Mouse (Mus musculus): Measurements from ENCODE around the gene Psd.

DNA sequence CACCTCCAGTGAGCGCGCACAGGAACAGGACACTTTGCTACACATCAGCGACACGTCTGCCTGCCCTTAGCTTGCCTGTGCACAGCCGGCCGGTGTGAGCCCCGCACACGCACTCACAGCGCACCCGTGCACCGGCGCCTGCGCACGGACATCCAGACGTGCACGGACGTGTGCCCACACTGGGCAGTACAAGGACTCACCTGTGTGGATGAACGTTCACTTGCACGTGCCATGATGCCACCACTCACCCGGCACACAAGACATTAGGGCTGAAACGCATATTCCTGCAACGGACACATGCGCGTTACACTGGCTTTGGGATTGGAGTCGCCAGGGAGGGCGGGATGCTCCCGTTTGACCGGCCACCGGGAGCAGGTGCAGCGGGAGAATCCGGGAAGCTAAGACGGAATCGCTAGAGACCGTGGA lies 22.0 kb downstream of the Psd start:
- TF ChIP-seq POLR2A (IDR thresholded peaks at IDR 0.05; ENCODE audit: extremely low read depth, insufficient read depth, low read length) (no peak), CTCF (IDR thresholded peaks at IDR 0.05; ENCODE audit: low read depth, low read length) (no peak)

Measured in liver, adult 2 months (tissue).